Mouse (Mus musculus): Measurements from ENCODE around the gene Igsf3.

Gene Igsf3

DNA sequence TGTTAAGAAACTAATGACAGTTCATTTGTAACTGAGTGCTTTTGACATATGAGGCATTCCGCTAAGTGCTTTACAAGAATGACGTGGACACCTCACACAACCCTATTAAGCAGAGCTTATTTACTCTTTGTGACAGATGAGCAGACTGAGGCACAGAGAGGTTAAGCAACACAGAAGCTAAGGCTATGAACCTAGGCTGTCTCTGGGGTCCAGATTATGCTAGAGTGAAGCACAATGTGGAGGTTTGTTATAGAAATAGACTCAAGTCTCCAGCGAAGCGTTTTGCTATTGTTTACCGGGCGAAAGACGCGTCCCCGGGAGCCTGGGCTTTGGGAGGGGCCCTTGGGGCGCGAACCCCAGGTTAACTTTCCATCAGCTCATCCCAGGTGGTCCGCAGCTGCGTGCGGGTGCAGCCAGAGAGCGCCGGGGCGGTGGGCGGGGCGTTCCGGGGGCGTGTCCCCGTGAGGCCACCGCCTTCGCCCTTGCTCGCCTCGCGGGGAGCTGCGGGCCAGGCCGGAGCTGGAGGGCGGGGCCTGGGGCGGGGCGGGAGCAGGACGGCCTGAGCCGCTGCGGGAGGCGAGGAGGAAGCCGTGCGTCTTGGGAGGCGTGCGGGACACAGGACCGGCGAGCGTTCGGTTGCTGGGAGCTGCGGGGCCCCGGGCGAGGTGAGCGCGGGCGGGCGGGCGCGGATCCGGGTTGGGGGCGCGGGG is at the start of gene Igsf3:
Gene Igsf3 (plus strand): TSS at position 546 of the 710 bp plus-strand sequence.
- DNase-seq: peak; percentile 49 to 70

DNA sequence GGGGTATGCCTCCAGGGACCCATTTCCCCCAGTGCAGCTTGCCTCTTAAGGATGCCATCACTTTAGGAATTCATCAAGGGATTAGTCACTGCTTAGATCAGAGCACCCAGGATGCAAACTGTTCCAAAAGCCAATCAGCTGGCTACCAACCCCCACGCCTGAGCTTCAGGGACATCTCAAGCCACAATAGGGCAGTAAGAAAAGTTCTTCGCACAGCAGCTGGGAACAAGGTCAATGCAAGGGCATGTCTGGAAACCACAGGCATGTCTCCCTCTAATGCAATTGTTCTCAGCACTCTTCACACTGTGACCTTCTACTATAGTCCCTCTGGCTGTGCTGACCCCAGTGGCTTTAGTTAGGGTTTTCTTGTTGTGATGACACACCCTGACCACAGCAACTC is 49.6 kb upstream of the Igsf3 start:
- DNase-seq: no peak

DNA sequence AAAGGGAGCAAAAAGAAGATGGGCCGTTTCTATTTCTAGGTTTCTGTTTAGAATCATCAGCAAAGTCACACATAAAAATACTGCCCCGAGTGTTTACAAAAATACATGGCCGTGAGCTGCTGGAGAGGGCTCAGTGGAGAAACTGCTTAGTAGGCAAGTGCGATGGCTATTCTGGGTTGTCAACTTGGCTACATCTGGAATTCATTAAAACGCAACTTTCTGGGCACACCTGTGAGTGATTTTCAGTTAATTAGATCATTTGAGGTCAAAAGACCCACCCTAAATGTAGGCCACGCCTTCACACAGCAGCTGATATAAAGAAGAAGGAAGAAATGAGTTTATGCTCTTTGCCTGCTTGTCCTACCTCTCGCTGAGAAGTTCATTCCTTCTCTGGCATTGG is 48.3 kb upstream of the Igsf3 start:
- DNase-seq: no peak

DNA sequence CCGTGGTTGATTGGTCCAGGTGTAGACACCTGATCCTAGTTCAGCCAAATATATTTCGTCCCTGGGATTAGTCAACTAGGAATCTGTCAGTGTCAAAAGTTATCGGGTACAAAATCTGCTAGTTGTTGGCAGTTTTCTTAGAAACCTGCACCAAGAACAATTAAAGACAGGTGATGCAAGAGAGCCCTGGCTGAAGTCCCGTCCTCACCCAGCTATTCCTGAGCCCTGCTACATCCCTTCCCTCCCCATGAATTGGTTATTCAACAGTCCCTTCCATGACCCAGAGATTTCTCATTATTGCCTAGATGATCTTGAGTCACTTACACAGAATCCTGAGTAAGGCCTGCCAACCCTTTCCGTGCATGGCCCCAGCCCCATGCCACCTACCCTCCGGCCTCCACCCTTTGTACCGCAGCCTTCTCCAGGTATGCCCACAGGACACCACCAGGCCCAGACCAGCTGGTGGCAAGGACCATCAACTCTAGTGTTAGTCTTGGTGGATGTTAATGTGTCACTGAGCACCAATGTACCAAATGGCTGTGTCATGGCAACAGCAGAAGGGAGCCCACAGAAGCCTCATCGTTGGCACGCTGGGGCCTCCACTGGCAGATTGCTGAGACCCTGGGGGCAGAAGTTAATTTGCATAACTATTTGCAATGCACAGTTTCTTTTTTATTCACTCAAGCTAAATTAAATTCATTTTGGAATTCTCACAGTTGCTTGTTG is 33.5 kb upstream of the Igsf3 start:
- DNase-seq: no peak

DNA sequence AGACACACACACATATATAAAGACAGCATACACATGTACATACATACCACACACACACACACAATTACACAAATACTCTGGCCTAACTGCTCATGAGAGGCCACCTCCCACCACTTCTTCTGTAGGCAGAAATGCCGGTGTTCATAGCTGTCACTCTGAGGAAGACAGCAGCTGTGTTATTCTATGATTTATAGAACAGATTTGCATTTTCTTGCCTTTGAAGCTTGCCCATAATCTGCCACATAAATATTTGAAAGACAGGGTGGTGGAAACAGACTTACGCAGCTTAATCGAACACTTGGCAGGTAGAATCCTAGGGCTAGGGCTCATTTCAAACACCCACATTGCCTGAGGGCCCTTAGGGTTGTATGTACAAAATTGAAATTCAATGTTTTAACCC is 32.6 kb upstream of the Igsf3 start:
- DNase-seq: no peak

DNA sequence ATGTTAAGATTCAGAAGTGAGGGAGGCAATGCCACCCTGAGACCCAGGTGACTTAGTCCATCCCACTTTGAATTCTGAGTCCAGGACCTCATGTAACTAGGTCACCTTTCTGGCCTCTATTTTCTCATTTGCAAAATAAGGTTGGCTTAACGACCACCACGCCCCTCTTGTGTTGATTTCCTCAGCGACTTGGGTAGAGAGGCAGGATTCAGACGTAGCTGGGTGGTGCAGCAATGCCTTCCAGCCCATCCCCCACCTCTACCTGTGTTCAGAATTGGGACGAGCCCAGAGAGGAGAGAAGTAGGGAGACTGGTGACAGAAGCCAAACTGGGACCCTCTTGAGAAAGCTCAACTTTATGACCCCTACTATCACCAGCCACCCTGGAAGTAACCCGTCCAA is 31.6 kb upstream of the Igsf3 start:
- no peak for DNase-seq

DNA sequence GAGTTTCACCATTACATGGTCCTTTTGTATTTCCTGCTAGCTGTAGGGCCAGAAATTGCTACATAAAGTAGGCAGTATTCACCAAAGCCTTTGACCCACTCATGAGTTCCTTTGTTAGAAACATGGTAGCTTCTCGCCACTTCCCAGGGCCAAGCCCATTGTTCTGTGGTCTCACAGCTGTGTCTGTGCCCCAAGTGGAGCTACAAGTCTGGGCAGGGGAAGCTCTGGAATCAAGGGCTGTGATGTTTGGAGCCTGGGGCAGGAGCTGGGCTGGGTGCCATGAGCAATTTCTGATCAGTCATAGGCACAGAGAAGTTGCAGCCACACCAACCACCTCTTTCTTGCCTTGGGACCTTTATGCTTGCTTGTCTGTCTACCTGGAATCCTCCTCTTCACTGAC is 30.1 kb upstream of the Igsf3 start:
- no peak for DNase-seq

DNA sequence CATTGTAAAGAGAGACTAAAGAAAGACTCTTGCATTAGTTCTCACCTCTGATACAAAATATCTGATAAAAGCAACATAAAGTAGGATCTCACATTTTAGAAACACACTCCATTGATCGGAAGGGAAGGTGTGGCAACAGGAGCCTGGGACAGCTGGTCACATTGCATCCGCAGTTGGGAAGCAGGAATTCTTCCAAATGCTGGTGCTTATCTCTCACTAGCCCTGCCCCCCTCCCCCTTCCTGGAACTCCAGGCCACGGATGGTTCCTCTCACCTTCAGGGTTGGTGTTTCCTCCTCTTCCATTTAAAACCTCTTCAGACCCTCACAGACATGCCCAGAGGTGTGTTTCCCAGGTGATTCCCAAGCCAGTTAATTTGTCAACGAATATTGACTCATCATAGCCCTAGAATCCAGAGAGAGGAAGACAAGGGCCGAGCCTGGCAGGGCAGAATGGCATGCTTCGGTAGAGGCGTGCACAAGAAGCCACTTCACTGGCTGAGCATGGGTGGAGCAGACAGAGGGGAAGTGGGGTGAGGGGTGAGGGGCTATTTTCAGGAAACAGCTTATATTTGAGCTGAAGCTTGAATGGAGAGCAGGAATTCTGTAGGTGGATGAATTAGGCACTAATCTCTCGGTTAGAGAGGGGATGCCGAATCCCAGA is 28.3 kb upstream of the Igsf3 start:
- no peak for DNase-seq

DNA sequence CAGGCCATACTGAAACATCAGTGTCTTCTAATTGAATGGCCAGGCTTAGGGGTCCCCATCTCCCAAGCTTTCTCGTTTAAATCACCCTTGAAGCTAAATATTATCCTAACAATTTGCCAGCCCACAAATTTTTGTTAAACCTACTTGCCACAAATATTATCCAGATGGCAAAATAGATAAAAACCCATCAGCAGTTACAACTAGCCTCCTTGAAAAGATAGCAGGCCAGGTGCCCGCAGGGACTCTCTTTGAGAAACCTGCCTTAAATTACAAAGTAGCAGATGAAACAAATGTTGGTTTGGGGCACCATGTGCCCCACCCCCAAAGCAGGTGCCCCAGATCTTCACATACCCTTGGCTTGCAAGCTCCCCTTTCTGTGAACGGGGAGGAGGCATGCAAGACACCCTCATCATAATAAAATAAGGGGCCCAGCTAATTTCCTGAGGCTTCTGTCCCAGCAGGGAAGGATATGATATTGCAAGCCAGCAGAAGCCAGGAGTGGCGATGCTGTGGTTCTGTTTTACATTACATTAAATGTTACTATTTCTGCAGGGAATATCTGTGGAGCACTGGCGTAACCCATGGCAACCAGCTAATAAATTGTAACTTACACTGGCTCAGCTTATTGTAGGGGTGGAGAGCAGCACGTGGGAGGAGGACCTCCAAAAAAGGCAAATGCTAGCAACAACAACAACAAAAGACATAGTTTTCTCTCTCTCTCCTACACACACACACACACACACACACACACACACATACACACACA is 27.2 kb upstream of the Igsf3 start:
- DNase-seq: no peak

DNA sequence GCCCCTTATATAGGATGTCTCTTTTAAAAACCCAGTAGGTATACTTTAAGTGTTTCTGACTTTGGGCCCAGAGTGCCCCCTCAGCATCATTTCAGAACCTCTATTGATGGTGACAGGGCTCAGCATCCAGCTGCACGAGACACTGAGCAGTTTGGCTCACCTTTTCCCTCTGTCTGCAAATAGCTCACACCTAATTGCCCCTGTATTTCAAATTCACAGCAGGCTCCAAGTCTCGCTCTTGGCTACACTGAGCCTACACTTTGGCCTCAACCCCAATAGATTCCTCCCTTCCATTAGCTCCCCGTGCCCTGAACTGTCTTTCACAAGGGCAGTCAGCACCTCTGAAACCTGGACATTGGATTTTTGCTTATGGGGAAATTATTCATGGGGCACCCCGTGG is 26.5 kb upstream of the Igsf3 start:
- DNase-seq: no peak

DNA sequence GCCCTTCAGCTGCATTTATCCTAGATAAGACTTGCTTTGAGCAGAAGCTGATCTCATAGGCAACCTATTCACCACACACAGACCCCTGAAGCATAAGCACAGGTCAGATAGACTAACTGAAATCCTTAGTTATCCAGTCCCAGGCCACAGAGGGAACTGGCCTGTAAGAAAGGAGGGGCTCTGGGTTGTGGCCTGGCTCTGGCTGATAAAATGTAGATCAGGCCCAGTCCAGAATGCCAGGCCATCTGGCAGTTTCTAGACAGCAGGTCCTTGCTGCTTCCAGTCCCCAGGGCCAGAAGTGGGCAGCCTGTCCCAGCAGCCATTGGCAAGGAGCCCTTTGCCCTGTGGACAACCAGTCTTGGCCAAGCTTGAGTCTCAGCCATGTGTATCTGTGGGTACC is 22.4 kb upstream of the Igsf3 start:
- peak; percentile 90 to 93 for DNase-seq

DNA sequence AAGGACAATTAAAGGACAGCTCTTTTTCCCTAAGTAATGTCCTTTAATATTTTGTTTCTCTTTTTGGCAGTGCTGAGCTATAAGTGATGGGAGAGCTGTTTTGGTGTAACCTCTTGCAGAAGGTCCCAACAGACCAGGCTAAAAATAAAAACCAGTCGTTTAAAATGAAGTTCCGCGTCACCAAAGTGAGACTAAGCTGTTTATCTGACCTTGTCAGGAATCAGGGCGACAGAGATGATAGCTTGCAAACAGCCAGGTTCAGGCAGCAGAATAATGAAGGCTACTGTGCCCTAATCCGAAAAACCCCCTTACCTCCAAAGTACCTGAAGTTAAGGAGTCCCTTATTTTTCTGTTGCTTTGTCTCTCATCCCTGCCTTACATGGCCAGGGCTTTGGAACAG is 21.2 kb upstream of the Igsf3 start:
- DNase-seq: no peak

DNA sequence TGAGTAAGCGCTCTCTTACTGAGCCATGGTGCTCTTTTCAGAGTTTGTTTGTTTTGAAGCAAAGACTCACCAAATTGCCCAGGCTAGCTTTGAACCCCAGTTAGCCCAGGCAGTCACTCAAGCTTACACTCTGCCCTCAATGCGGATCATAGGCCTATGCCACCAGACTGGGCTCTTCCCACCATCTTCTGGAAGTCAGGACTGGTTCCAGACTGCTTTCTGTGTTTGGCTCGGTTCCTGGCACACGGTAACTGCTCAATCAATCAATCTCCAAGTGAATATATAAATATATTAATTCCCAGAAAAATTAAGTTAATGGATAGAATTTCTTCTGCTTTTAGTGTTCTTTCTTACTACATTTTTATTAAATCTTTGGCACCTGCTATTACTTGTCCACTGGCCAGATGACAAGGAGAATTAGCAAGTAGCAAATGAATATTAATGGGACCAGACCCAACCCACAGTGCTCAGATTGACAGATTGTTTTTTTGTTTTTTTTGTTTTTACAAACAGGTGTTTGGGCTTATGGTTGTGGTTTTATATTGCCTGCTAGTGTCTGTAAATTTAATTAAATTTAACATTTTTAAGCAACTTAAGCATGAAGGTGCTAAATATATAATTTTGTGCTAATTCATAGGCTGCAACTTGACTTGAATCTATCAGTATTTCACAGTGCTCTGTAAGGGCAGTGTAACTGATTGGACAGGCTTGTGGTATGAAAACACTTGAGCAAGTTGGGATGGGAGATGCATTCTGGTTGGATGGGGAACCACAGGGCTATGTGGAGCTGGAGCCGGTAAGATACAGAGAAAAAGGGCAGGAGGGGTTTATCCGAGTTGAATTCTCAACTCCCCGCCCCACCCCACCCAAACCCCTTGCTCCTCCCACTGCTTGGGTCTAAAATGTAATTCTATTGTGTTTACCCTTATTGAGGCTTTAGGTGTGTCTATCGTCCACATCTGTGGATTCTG is 20.0 kb upstream of the Igsf3 start:
- DNase-seq: no peak

DNA sequence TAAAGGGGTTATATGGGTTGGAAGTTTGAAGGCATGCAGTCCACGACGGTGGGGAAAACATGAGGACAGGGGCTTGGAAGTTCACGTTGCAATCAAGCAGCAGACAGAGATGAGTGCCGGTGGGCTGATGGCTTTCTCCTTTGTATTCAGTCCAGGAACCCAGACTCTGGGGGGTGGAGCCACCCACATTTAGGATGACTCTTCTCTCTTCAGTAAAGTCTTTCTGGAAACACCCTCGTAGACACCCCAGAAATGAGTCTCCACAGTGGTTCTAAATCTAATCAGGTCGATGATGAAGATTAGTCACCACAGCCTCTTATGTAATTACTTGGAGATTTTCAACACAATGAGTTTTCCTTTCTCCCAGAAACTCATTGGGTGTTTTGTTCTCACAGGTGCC is 16.1 kb upstream of the Igsf3 start:
- DNase-seq: no peak

DNA sequence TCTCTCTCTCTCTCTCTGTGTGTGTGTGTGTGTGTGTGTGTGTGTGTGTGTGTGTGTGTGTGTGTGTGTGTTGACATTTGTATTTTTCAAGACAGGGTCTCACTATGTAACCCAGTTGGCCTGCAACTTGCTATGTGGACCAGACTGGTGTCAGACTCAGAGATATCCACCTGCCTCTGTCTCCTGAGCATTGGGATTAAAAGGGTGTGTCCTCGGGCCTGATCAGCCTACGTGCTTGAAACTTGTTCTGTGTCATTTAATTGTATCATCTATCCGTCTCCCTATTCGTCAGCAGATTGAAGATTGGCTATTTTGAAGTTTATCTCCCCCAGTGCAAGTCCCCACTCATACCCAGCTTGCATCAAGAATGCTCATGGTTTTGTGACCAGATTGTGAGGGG is 14.5 kb upstream of the Igsf3 start:
- no peak for DNase-seq

DNA sequence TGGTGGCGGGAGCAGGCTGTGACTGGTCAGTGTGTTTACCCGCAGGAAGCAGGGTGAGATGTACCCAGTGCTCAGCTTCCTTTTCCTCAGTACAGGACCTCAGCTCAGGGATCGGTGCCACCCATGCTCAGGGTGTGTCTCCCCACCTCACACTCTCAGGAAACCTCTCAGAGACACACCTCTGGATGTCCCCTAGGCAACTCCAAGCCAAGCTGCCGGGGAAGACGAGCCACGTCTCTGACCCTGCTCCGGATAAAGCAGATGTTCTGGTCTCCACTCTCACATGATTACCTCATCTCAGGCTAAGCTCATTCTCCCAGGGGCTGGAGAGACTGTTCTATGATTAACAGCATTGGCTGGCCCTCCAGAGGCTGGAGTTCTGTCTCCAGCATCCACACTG is 13.3 kb upstream of the Igsf3 start:
- no peak for DNase-seq

DNA sequence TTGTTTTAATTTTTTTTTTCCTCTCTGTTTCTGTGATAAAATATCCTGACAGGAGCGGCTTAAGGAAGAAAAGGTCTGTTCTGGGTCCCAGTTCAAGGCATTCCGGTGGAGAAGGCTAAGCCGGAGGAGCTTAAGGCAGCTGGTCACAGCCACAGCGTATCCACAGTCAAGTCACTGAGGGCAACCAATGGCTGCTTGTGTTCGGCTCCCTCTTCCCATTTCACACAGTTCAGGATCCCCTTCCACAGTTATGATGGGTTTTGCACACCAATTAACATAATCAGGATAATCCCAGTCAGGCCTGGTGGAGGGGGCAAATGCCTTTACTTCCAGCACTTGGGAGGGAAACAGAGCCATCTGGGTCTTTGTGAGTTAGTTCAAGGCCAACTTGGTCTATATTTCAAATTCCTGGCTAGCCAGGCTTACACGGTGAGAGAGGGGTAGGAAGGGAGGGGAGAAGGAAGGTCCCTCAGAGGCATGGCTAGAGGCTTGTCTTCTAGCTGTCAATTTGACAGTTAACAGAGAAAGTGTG is 11.7 kb upstream of the Igsf3 start:
- DNase-seq: no peak

DNA sequence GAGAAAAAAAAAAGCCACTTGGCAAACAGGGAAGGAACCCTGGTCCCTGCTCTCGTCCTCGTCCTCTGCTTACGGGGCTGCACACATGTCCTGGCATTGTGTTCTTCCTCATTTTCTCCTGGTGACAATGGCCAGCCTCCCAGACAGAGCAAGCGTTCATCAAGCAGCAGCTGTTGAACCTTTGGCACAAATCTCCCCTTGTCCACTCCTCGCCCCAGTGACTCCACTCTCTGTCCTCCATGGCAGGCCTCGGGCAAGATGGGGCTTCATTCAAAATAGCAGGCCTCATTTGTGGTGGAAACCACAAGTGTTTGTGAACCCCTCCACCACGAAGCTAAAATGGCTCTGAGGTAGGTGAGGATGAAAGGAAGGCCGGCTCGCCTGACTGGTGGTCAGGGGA is 11.0 kb upstream of the Igsf3 start:
- no peak for DNase-seq

DNA sequence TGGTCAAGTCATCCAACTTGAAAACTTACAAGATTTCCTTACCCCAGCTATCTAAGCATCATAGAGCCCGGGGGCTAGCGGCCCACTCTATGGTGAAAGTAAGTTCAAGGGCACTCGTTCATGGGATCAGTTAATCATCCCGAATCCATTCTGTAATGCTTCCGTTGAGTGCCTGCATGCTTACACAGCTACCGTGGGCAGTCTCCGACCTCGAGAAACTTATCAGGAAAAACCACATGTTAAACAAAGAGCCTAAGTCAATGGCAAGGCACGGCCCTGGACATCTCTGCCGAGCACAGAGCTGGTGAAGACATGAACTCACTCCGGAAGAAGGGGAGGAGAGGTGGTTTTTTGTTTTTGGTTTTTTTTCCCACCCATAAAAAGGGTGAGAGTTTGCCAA is 9.5 kb upstream of the Igsf3 start:
- DNase-seq: no peak

DNA sequence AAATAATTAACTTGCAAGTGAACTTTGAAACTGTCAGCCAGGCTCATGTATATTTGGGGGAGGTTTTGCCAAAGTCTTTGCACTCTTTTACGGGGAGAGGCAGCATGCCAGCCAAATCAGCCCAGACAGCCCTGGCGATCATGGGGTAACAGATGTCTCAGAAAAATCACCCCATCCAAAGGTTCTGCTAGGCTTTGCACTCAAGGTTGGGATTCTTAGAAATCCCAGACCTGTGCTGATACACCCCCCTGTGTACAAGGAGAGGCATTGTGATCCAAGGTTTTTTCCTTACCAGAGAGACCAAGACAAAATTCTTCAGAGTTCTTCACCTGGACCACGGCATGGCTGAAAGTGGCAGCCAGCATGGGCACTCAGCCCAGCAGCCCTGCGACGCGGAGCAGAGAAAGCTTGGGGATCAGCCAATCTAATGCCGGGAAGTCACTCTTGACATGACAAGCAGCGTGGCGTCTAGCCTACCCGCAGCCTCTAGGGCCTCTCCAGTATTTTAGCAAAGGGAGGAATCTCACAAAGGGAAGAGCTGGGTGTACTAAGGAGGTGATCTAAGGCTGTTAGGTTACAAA is 7.5 kb upstream of the Igsf3 start:
- DNase-seq: peak; percentile 54 to 68

DNA sequence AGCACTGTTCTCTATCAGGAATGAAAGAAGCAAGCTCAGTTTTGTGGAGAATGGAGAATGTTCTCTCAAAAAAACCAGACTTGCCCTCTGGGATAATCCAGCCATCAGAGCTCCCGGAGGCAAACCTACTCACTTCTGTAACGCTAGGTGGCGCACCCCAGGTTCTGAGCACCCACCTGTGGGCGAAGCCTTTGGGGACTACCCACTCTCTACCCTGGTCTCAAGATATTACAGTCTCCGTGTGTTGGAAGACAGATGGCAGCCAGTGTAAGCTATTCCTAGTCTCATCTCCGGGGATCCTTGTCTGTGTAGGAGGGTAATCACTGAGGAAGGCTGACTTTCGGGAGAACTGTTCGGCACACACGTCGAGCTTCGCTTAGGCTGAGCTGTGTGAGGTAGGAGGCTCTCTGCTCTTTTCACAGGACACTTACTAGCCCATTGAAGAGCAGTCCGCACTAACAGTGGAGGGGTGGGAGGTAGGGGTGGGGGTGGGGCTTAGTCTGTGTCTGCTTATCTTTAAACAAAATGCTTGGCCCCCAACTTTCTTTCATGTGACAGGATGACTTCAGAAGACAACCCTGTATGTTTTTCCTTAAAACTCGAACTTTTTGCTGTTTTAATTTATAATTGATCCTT is 4.4 kb upstream of the Igsf3 start:
- peak; percentile 41 to 65 for DNase-seq
